Mouse (Mus musculus) ES-Bruce4 (cell line): ENCODE results near the gene Arid3c. TPM values are rescaled to one million over a fixed set of nuclear protein-coding genes. Genes with fewer than 3 reads are reported as not detected.

Experiments used
- H3K27ac ChIP-seq: 2 replicates; pipeline ENCODE4 v1.5.1; 2012; ENCODE audit warnings: low read length, inconsistent platforms; ENCODE audit not compliant: insufficient read depth
- H3K27me3 ChIP-seq: 2 replicates; pipeline ENCODE4 v1.6.1; 2012; ENCODE audit warnings: mild to moderate bottlenecking, low read length, inconsistent platforms; ENCODE audit not compliant: control insufficient read depth, poor library complexity, insufficient read depth, severe bottlenecking
- H3K36me3 ChIP-seq: 2 replicates; pipeline ENCODE4 v1.6.1; 2012; ENCODE audit warnings: inconsistent platforms, mild to moderate bottlenecking, low read length, moderate library complexity; ENCODE audit not compliant: control insufficient read depth, poor library complexity, insufficient read depth, severe bottlenecking
- H3K4me1 ChIP-seq: one replicate; pipeline ENCODE4 v1.8.1; 2011; ENCODE audit warnings: low read length; ENCODE audit not compliant: control insufficient read depth, insufficient read depth
- H3K4me3 ChIP-seq: 2 replicates; pipeline ENCODE4 v1.5.1; 2011; ENCODE audit warnings: low read depth, mild to moderate bottlenecking, low read length
- H3K9ac ChIP-seq: 2 replicates; pipeline ENCODE4 v1.6.1; 2012; ENCODE audit warnings: low read depth, mild to moderate bottlenecking, inconsistent platforms; ENCODE audit not compliant: poor library complexity, severe bottlenecking
- H3K9me3 ChIP-seq: replicated peaks from 2 replicates; pipeline ENCODE4 v1.6.1; 2012; ENCODE audit warnings: mild to moderate bottlenecking, low read length, inconsistent platforms; ENCODE audit not compliant: control insufficient read depth, poor library complexity, insufficient read depth, severe bottlenecking
- CTCF ChIP-seq: IDR thresholded peaks from one replicate; pipeline ENCODE4 v1.8.1; 2011; ENCODE audit warnings: low read depth, low read length
- EP300 ChIP-seq: IDR thresholded peaks from 2 replicates; pipeline ENCODE4 v1.6.1; 2011; ENCODE audit warnings: low read depth, low read length; ENCODE audit not compliant: insufficient read depth
- POLR2A ChIP-seq: IDR thresholded peaks from one replicate; pipeline ENCODE4 v1.8.1; 2011; ENCODE audit warnings: low read length; ENCODE audit not compliant: insufficient read depth
- polyA plus RNA-seq: library from polyadenylated mRNA; stranded (reverse); fragments of >200 nt; gene quantifications from 2 replicates; pipeline ENCODE4 v1.2.4, GENCODE M21; 2011; ENCODE audit warnings: low read depth; ENCODE audit not compliant: missing spikeins, insufficient read depth, insufficient read length

The Arid3c gene
- polyA plus RNA-seq, 1 experiment, result 0.69 TPM

DNA sequence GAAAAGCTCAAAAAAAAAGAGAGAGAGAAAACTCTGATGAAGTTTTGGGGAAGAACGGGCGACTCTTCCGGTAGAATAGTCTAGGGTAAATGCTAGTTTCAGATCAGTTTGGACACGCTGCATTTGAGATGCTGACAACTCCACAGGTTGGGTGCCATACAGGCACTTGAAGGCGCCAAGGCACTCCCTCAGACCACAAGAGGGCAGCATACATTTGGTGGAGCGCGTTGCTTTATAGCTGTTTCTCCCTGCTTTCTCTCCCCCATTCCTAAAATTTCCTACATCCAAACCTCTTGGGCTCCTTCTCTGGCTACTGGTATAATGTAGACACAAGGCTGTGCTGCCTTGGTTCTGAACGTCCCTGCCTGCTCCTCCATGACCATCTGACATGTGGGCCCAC lies 16.7 kb downstream of the Arid3c start:
- Histone ChIP-seq H3K27me3 (no peaks in the 10 kb centered on the region), H3K9ac (no peak overlapping the region), H3K27ac (no peak overlapping the region), H3K4me1 (no peaks in the 10 kb centered on the region), H3K36me3 (peaks cover 7% of the 10 kb centered on the region; the same call in 1 of the 2 replicates), H3K9me3 (no peaks in the 10 kb centered on the region), H3K4me3 (no peak overlapping the region)
- TF ChIP-seq EP300, result no peak
- TF ChIP-seq POLR2A, result no peak
- TF ChIP-seq CTCF, result peak; percentile 88

DNA sequence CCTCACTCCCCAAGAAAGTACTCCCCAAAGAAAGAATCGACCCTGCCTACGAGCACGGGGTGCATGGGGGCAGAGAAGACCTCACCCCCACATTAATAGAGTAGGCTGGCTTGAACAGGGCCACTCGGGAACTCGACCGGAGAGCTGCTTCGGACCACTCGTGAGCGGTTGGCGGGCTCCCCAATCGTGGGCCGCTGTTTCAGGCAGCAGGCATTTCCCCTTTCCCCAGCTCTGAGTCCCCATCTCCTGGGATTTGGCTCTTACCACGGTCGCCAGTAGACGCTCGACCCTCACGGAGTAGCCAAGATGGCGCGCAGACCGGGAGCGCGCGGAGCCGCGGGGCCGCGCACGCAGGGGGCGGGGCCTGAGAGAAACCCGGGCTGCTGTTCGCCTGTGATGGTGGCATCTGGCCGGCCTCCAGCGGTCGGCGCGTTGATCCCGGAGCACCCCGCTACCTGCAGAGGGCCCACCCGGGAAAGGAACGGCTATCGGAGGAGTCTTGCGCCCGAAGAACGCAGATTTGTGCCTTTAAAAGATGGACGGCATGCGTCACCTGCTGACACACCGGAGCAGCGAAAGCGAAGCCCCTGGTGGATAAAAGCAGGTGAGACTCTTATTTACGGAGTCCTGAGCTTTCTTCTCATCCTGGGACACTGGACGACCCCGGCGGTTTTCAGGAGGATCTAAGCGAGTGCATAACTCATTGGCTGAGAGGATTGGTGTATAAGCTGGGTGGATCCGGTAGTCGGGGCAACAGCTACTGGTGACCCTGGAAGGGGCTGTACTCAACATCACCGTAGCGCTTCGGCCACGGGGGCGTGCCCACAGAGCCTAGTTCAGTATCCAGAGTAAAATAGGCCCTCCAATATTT lies 17.5 kb downstream of the Arid3c start, which contains the start of gene Rpp25l:
TSS of gene Rpp25l (minus strand) at position 338 of the 871 bp plus-strand sequence.
- no peaks in the 10 kb centered on the region for H3K4me1 ChIP-seq
- H3K9me3 ChIP-seq, result no peaks in the 10 kb centered on the region
- peak within 1 kb of the TSS; percentile 88 for H3K9ac ChIP-seq
- 0 out of 2 replicates have a peak, but pooled peaks cover 3% of the 10 kb centered on the region for H3K36me3 ChIP-seq
- TF ChIP-seq POLR2A, result peak; percentile 67
- no peak for TF ChIP-seq CTCF
- no peaks in the 10 kb centered on the region for H3K27me3 ChIP-seq
- no peak within 1 kb of the TSS for H3K27ac ChIP-seq
- peak within 1 kb of the TSS; percentile 95 for H3K4me3 ChIP-seq

DNA sequence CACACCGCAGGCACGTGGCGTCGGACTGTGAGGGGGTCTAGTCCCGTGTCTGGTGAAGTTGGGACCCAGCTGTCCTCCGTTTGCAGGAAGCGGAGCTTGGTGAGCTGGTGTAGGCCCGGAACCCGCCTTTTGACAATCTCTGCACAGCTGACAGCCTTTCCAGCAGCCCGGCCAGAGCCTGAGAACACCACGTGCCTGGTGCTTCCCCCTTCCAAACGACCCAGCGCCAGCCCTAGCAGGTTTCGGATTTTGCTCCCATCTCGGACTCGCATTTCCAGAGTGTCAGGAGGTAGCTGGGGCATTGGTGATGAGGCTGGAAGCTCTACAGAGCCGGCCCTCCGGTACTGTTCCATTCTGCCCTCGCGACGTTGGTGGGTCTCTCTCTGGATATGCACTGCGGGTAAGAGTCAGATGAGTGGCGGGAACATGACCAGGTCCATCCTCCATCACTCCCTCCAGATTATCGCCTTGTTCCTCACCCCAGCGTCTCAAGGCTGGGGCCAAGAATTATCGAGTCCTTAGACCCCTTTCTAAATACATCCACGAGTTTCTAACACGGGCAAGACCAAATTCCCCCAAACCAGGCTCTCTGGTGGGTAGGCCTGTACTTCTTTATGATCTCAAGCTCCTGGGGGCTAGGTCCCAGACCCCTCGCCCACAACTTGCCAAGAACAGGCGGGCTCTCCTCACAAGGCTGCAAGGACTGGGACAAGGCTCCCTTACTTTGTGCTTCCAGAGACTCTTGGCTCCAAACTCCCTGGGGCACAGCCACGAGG lies 18.3 kb downstream of the Arid3c start:
- TF ChIP-seq CTCF (no peak), POLR2A (no peak), EP300 (no peak)
- Histone ChIP-seq H3K4me3 (peak overlapping the region; percentile 95), H3K27ac (no peak overlapping the region), H3K9me3 (no peaks in the 10 kb centered on the region), H3K27me3 (no peaks in the 10 kb centered on the region), H3K9ac (peak overlapping the region; percentile 88), H3K36me3 (0 out of 2 replicates have a peak, but pooled peaks cover 3% of the 10 kb centered on the region), H3K4me1 (no peaks in the 10 kb centered on the region)

DNA sequence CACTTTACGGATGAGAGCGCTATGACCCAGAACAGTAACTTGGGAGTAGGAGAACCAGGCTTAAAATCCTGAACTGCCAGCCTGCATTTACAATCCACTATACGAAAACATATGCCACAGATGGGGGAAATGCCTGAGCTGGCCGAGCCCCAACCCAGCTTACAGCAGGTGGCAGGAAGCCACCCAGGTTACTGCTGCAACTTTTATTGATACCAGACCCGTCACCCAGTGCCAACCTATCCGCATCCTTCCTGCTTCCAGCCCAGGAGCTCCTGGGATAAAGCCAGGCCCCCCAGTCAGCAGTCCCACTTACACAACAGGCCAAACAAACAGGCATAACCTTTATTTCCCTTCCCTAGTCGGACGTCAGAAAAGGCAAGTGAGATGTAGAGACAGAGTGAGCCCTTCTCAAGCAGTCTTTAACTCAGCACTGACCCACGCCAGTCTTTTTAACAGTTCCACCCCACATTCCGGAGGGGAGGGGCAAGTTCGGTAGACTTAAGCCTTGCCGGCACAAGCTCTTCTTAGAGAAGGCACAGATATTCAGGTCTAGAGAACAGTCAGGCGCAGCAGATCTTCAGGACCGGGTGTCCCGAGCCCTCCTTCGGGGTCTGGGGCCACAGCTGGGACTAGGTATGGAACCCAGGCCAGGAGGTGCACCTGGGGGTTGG lies 19.1 kb downstream of the Arid3c start:
- no peak overlapping the region for H3K27ac ChIP-seq
- no peaks in the 10 kb centered on the region for H3K4me1 ChIP-seq
- H3K9ac ChIP-seq, result peak overlapping the region; percentile 88
- no peaks in the 10 kb centered on the region for H3K9me3 ChIP-seq
- H3K4me3 ChIP-seq, result peak overlapping the region; percentile 95
- no peak for TF ChIP-seq EP300
- no peak for TF ChIP-seq CTCF
- H3K27me3 ChIP-seq, result no peaks in the 10 kb centered on the region
- H3K36me3 ChIP-seq, result 0 out of 2 replicates have a peak, but pooled peaks cover 3% of the 10 kb centered on the region

DNA sequence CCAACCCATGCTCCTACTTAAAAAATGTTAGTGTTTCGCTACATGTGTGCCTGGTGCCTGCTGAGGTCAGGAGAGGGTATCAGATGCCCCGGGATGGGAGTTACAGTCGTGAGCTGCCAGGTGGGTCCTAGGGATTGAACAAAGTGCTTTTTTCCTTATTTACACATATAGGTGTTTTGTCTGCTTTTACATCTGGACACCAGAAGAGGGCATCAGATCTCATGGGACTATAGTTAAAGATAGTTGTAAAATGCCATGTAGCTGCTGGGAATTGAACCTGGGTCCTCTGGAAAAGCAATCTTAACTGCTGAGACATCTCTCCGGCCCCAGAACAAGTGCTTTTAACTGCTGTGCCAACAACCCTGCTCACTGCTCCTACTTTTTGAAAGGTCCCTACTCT lies 20.7 kb downstream of the Arid3c start:
- peaks cover 5% of the 10 kb centered on the region for H3K4me1 ChIP-seq
- TF ChIP-seq EP300 (no peak), POLR2A (no peak), CTCF (no peak)
- no peaks in the 10 kb centered on the region for H3K9me3 ChIP-seq
- no peak overlapping the region for H3K27ac ChIP-seq
- no peaks in the 10 kb centered on the region for H3K27me3 ChIP-seq
- H3K9ac ChIP-seq, result no peak overlapping the region
- no peak overlapping the region for H3K4me3 ChIP-seq
- 0 out of 2 replicates have a peak, but pooled peaks cover 3% of the 10 kb centered on the region for H3K36me3 ChIP-seq
